Mouse (Mus musculus) heart, embryonic 13.5 days (tissue): ENCODE results near the gene Rapgef5. TPM values are rescaled to one million over a fixed set of nuclear protein-coding genes. Genes with fewer than 3 reads are reported as not detected.

Experiments
- ATAC-seq: fragments of 200-750 bp; cut with Nextera tagmentation; 2 replicates; pipeline ENCODE4 v1.8.0; 2017; ENCODE audit warnings: moderate TSS enrichment; ENCODE audit not compliant: insufficient number of reproducible peaks, low FRiP score, low TSS enrichment; ENCODE audit errors: extremely low read depth
- H3K27ac ChIP-seq: fragments of 300-500 bp; sonication (generic); replicated peaks from 2 replicates; pipeline ENCODE4 v1.5.1; 2015; ENCODE audit warnings: moderate library complexity, mild to moderate bottlenecking, inconsistent platforms
- H3K27me3 ChIP-seq: fragments of 300-500 bp; sonication (generic); replicated peaks from 2 replicates; pipeline ENCODE4 v1.6.1; 2015; ENCODE audit warnings: mild to moderate bottlenecking, inconsistent platforms
- H3K36me3 ChIP-seq: fragments of 300-500 bp; sonication (generic); 2 replicates; pipeline ENCODE4 v1.6.1; 2015; ENCODE audit warnings: mild to moderate bottlenecking, inconsistent platforms
- H3K4me1 ChIP-seq: fragments of 300-500 bp; sonication (generic); 2 replicates; pipeline ENCODE4 v1.6.1; 2015; ENCODE audit warnings: inconsistent platforms
- H3K4me2 ChIP-seq: fragments of 300-500 bp; sonication (generic); 2 replicates; pipeline ENCODE4 v1.6.1; 2015; ENCODE audit warnings: inconsistent platforms, mild to moderate bottlenecking, moderate library complexity
- H3K4me3 ChIP-seq: fragments of 300-500 bp; sonication (generic); 2 replicates; pipeline ENCODE4 v1.5.1; 2015; ENCODE audit warnings: moderate library complexity, mild to moderate bottlenecking, inconsistent platforms
- H3K9ac ChIP-seq: fragments of 300-500 bp; sonication (generic); 2 replicates; pipeline ENCODE4 v1.6.1; 2015; ENCODE audit warnings: inconsistent platforms, mild to moderate bottlenecking, moderate library complexity
- H3K9me3 ChIP-seq: fragments of 300-500 bp; sonication (generic); 2 replicates; pipeline ENCODE4 v1.6.1; 2016; ENCODE audit warnings: inconsistent platforms
- WGBS: fragments of 180-500 bp; shearing (Covaris S2); methylation state at CpG from one replicate; pipeline ENCODE4 v1.1.7; 2015; ENCODE audit warnings: mixed read lengths; 5-methylcytosine and 5-hydroxymethylcytosine counted together
- polyA plus RNA-seq: library from polyadenylated mRNA; unstranded; fragments of >200 nt; fragmentation: Nextera tagmentation; extraction: Ambion mirVana; gene quantifications from 2 replicates; pipeline ENCODE4 v1.2.1, GENCODE M21; 2015

Rapgef5 gene
- polyA plus RNA-seq, 1 experiment from 2014 or later: 16.6 TPM

GRCm38 (mm10) chr12:117699950-117700665 lies 183.8 kb downstream of the Rapgef5 start:
- no peak overlapping the region for H3K9ac ChIP-seq
- H3K4me1 ChIP-seq: no peaks in the 10 kb centered on the region
- H3K27ac ChIP-seq: no peak overlapping the region
- H3K27me3 ChIP-seq: no peaks in the 10 kb centered on the region
- H3K9me3 ChIP-seq: no peaks in the 10 kb centered on the region
- no peak for ATAC-seq
- no peaks in the 10 kb centered on the region for H3K36me3 ChIP-seq
- H3K4me3 ChIP-seq: no peak overlapping the region
- WGBS: 73% methylated on average over 3 of the region's 3 CpGs
- H3K4me2 ChIP-seq: no peak overlapping the region

DNA sequence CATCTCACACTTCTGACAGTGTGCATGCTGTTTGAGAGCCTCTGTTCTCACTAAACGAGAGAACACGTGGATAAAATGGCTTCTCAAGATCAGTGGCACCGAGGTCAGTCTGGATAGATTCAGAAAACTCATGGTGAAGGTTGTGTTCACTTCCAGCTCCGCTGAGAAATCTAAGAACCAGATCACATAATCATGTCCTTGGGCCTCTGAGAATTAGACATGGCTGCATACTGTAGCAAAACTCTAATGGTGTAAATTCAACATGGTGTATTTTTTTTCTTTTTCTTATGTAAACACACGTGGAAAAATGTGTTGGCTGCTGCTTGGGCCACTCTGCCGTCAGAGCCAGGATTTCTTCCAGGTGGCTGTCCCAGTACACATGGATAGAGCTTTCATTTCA lies 184.6 kb downstream of the Rapgef5 start:
- H3K27ac ChIP-seq: no peak overlapping the region
- no peaks in the 10 kb centered on the region for H3K4me1 ChIP-seq
- 63% methylated on average over 6 of the region's 6 CpGs for WGBS
- H3K36me3 ChIP-seq: no peaks in the 10 kb centered on the region
- H3K4me3 ChIP-seq: no peak overlapping the region
- no peaks in the 10 kb centered on the region for H3K9me3 ChIP-seq
- ATAC-seq: no peak
- no peaks in the 10 kb centered on the region for H3K27me3 ChIP-seq
- no peak overlapping the region for H3K9ac ChIP-seq
- H3K4me2 ChIP-seq: no peak overlapping the region

DNA sequence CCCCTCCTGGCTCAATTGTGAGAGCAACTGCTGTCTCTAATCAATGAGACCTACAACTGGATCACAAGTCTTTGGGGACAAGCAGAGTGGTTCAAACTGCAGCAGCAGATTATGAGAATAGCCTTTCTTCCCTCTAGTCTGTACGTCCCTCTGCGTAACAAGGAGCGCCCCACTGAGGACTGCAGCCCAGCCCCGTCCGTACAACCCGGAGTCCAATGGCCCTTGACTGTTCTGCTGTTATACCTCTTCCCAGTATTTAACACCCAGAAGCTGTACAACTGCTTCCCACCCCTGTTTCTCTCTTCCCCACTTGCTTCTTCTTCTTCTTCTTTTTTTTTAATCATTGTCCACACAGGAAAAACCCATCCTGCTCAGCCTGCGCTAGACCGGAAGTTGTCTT lies 186.0 kb downstream of the Rapgef5 start:
- Histone ChIP-seq H3K27ac (no peak overlapping the region), H3K9ac (no peak overlapping the region), H3K4me1 (no peaks in the 10 kb centered on the region), H3K27me3 (no peaks in the 10 kb centered on the region), H3K4me3 (no peak overlapping the region), H3K36me3 (no peaks in the 10 kb centered on the region), H3K9me3 (no peaks in the 10 kb centered on the region), H3K4me2 (no peak overlapping the region)
- ATAC-seq: no peak
- 87% methylated on average over 8 of the region's 8 CpGs for WGBS

GRCm38 (mm10) chr12:117702928-117703327 lies 186.6 kb downstream of the Rapgef5 start:
- no peak for ATAC-seq
- 84% methylated on average over 9 of the region's 9 CpGs for WGBS

DNA sequence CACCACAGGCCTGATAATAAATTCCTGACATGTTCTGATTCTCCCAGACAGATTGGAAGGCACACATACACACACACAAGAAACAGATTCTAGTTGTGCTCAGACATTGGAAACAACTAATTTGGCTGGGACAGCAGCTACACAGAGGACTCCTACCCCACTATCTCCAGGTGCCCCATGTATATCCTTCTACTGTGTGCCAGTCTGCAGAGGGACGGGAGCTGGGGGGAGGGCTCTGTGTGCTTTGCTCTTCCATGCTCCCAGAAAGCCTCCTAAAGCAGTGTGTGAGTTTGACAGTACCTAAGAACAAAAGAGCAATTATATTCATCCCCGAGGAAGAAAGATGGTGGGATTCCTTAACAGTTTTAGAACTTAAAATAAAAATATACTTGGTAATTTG lies 187.1 kb downstream of the Rapgef5 start:
- H3K4me1 ChIP-seq: no peaks in the 10 kb centered on the region
- H3K4me3 ChIP-seq: no peak overlapping the region
- no peak for ATAC-seq

More at GRCm38 (mm10) chr12:117702928-117703327, 186.6 kb downstream of the Rapgef5 start:
- Histone ChIP-seq H3K9me3 (no peaks in the 10 kb centered on the region), H3K36me3 (no peaks in the 10 kb centered on the region), H3K4me3 (no peak overlapping the region), H3K27ac (no peak overlapping the region), H3K4me2 (no peak overlapping the region), H3K9ac (no peak overlapping the region), H3K4me1 (no peaks in the 10 kb centered on the region), H3K27me3 (no peaks in the 10 kb centered on the region)

GRCm38 (mm10) chr12:117705308-117705707 lies 189.0 kb downstream of the Rapgef5 start:
- no peak overlapping the region for H3K4me2 ChIP-seq
- 60% methylated on average over 3 of the region's 3 CpGs for WGBS
- ATAC-seq: no peak
- H3K27me3 ChIP-seq: no peaks in the 10 kb centered on the region
- no peak overlapping the region for H3K27ac ChIP-seq
- H3K4me1 ChIP-seq: peaks cover 5% of the 10 kb centered on the region
- no peak overlapping the region for H3K9ac ChIP-seq
- no peaks in the 10 kb centered on the region for H3K36me3 ChIP-seq
- H3K9me3 ChIP-seq: no peaks in the 10 kb centered on the region
- H3K4me3 ChIP-seq: no peak overlapping the region

More for the DNA sequence above, 187.1 kb downstream of the Rapgef5 start:
- H3K9ac ChIP-seq: no peak overlapping the region
- 45% methylated on average over 2 of the region's 2 CpGs for WGBS
- no peaks in the 10 kb centered on the region for H3K27me3 ChIP-seq
- H3K4me2 ChIP-seq: no peak overlapping the region
- no peaks in the 10 kb centered on the region for H3K36me3 ChIP-seq
- H3K9me3 ChIP-seq: no peaks in the 10 kb centered on the region
- no peak overlapping the region for H3K27ac ChIP-seq

DNA sequence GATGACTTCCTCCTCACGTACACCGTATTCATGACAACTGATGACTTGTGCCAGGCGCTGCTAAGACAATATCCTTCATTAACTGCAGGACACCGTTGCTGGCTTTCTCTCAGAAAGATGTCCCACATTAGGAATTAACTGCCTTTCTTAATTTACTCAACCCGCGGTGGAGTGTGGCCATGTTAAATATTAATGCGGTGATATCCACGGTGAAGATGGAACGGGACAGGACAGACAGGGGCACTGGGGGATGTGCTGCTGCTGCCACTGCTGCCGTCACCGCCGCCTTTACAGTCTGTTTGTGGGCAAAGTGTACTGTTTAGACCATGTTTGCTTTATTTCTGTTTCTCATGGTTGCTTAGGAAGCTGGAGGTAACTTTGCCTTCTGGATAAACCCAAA lies 193.0 kb downstream of the Rapgef5 start:
- Histone ChIP-seq H3K4me3 (no peak overlapping the region), H3K4me2 (no peak overlapping the region), H3K27ac (no peak overlapping the region), H3K36me3 (no peaks in the 10 kb centered on the region), H3K27me3 (no peaks in the 10 kb centered on the region), H3K9me3 (no peaks in the 10 kb centered on the region), H3K4me1 (peaks cover 6% of the 10 kb centered on the region), H3K9ac (no peak overlapping the region)
- no peak for ATAC-seq
- WGBS: 73% methylated on average over 12 of the region's 12 CpGs

- WGBS: 78% methylated on average over 6 of the region's 6 CpGs
- H3K4me3 ChIP-seq: no peak overlapping the region
- H3K9me3 ChIP-seq: no peaks in the 10 kb centered on the region
- H3K4me1 ChIP-seq: peaks cover 6% of the 10 kb centered on the region
- no peaks in the 10 kb centered on the region for H3K27me3 ChIP-seq
- no peak overlapping the region for H3K4me2 ChIP-seq
- H3K36me3 ChIP-seq: peaks cover 5% of the 10 kb centered on the region; the same call in 1 of the 2 replicates
- ATAC-seq: no peak
- H3K9ac ChIP-seq: no peak overlapping the region
- H3K27ac ChIP-seq: no peak overlapping the region
Observed at GRCm38 (mm10) chr12:117712474-117712873, 196.2 kb downstream of the Rapgef5 start.

GRCm38 (mm10) chr12:117713616-117714015 lies 197.3 kb downstream of the Rapgef5 start:
- Histone ChIP-seq H3K9me3 (no peaks in the 10 kb centered on the region), H3K27ac (no peak overlapping the region), H3K4me2 (no peak overlapping the region), H3K9ac (no peak overlapping the region), H3K27me3 (no peaks in the 10 kb centered on the region), H3K4me1 (peaks cover 6% of the 10 kb centered on the region), H3K36me3 (peaks cover 5% of the 10 kb centered on the region; the same call in 1 of the 2 replicates), H3K4me3 (no peak overlapping the region)
- ATAC-seq: no peak
- WGBS: 48% methylated on average over 6 of the region's 6 CpGs

DNA sequence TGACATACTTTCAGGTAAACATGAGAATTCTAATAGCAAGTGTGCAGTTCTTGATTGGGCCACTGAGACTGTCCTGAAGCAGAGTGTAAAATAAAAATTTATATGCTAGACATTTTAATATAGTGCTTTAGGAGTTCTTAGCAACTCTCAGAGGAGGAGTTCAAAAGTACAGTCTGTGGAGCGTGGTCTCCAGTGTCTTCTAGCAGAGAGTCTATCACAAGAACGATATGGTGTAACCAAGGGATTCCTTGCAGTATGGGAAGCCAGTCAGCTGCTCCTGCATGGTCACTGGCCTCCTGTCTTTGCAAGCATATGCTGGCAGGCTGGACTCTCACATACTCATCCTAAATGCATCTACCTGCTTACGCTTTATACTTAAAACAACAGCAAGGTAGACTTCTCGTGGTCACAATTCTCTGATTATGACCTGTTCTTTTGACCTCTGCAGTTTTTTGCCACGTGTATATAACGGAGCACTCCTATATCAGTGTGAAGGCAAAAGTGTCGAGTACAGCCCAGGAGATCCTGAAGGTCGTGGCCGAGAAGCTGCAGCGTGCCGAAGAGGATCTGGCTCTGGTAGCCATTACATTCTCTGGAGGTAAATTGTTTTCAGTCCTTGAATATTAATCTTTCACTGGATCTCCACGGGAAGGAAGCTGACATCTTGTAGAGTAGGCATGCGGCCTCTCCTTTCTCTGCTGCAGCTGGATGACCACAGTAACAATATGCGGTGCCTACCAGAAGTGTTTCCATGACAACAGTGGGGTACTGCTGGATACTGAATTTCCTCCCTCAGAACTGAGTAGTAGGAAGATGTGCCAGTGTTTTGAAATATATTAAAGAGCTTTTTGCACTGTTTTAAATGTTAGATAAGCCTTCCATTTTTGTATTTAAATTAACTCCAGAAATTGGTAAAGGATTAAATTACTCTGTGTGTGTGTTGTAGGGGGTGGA lies 204.8 kb downstream of the Rapgef5 start:
- Histone ChIP-seq H3K27ac (peak overlapping the region; percentile 2; the same call in 1 of the 2 replicates), H3K9me3 (no peaks in the 10 kb centered on the region), H3K9ac (no peak overlapping the region), H3K4me2 (no peak overlapping the region), H3K27me3 (no peaks in the 10 kb centered on the region), H3K36me3 (peaks cover 24% of the 10 kb centered on the region), H3K4me3 (no peak overlapping the region), H3K4me1 (peaks cover 28% of the 10 kb centered on the region)
- WGBS: 57% methylated on average over 14 of the region's 14 CpGs
- no peak for ATAC-seq

DNA sequence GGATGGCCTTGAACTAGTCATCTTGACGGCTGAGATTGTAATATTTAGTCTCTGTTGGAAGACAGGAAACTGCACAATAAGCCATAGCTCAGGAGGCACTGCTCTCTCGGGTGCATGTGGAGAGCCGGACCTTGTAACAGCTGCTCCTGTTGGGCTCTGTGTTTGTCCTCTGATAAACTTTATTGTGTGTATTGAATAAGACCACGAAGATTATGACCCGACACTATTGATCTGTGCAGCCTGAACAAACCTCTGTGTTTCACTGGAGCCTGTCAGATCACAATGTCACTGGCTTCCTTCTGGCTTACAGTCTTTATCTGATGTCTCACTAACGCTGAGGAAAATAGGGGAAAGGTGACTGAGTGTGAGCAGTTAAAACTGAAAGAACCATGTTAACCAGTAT lies 205.5 kb downstream of the Rapgef5 start:
- 40% methylated on average over 6 of the region's 6 CpGs for WGBS
- no peak for ATAC-seq
- H3K36me3 ChIP-seq: peaks cover 24% of the 10 kb centered on the region
- no peak overlapping the region for H3K9ac ChIP-seq
- no peaks in the 10 kb centered on the region for H3K27me3 ChIP-seq
- no peak overlapping the region for H3K27ac ChIP-seq
- peaks cover 28% of the 10 kb centered on the region for H3K4me1 ChIP-seq
- H3K9me3 ChIP-seq: no peaks in the 10 kb centered on the region
- no peak overlapping the region for H3K4me3 ChIP-seq
- H3K4me2 ChIP-seq: no peak overlapping the region
